Comparison of ENCODE assay signal across 8 mouse cellular contexts in the genomic region with DNA sequence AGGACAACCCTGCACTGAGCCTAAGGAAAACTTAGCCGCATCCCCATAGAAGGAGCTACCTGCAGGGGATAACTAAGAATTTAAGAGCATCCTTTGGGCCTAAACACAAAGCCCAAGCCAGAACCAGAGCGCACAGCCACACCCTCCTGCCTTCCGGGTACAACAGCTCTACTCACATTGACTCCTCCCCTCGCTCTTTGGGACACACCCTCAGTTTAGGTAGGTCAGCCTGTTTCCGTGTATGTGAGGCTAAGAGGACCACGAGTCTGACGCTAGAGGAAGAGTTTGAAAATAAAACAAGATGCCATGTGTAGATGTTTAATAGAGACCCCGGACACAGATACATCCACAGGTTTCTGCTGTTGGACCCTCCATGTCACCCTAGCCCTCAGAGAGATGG. TPM values are rescaled to one million over a fixed set of nuclear protein-coding genes. Genes with fewer than 3 reads are reported as not detected.
DNase-seq lines count a peak whose midpoint lies in the region; ATAC-seq and TF ChIP-seq lines count a peak whose summit lies in the region.

No protein-coding gene starts in this region.

- TF ChIP-seq CTCF in kidney, adult 2 months (conservative IDR thresholded peaks at IDR 0.05; ENCODE audit: insufficient read depth, insufficient read length, low read depth, low read length), result no peak

- DNase-seq in kidney, adult 11 months, result peak; percentile 64
- DNase-seq in kidney, postnatal 10 days, result no peak
- peak; percentile 68 for DNase-seq in kidney, adult 2 months
- peak; percentile 54 for DNase-seq in lung, postnatal 14 days
- peak; percentile 80 to 84 for DNase-seq in spleen, postnatal 36 days (ENCODE audit: low spot score in 2 of 2)
- no peak for DNase-seq in layer of hippocampus, postnatal 14 days (ENCODE audit: low spot score in 2 of 2)
- DNase-seq in layer of hippocampus, postnatal 25 days (ENCODE audit: extremely low spot score in 1 of 2, low spot score in 1 of 2), result no peak

- peak overlapping the region; percentile 93 for H3K4me2 ChIP-seq in embryonic facial prominence, embryonic 13.5 days

- 0 out of 2 replicates have a peak overlapping the region, but pooled peaks have one; percentile 23 for H3K27ac ChIP-seq in embryonic facial prominence, embryonic 13.5 days
- H3K27ac ChIP-seq in kidney, adult 2 months (ENCODE audit: insufficient read depth, low read depth, low read length), result peak overlapping the region; percentile 93

- peak overlapping the region; percentile 69 for H3K9ac ChIP-seq in embryonic facial prominence, embryonic 13.5 days

- no peaks in the 10 kb centered on the region for H3K36me3 ChIP-seq in embryonic facial prominence, embryonic 13.5 days
- no peaks in the 10 kb centered on the region for H3K36me3 ChIP-seq in kidney, adult 2 months (ENCODE audit: control insufficient read depth, insufficient read depth, low read length)

- no peaks in the 10 kb centered on the region for H3K9me3 ChIP-seq in embryonic facial prominence, embryonic 13.5 days

- H3K27me3 ChIP-seq in embryonic facial prominence, embryonic 13.5 days, result peaks cover 10% of the 10 kb centered on the region
- H3K27me3 ChIP-seq in kidney, adult 2 months (replicated peaks; ENCODE audit: control insufficient read depth, insufficient read depth, low read length), result no peaks in the 10 kb centered on the region

- no peak for ATAC-seq in embryonic facial prominence, embryonic 13.5 days (ENCODE audit: insufficient number of reproducible peaks, insufficient read depth, low FRiP score, low TSS enrichment, low read depth)

- 28% methylated on average over 8 of the region's 8 CpGs for WGBS in embryonic facial prominence, embryonic 13.5 days
- 41% methylated on average over 8 of the region's 8 CpGs for WGBS in kidney, adult 2 months

- peak overlapping the region; percentile 55 for H3K4me3 ChIP-seq in embryonic facial prominence, embryonic 13.5 days
- peak overlapping the region; percentile 76 for H3K4me3 ChIP-seq in kidney, adult 2 months (ENCODE audit: insufficient read depth, low read depth, low read length)

- TF ChIP-seq POLR2A in kidney, adult 2 months (IDR thresholded peaks at IDR 0.05; ENCODE audit: low read depth, low read length), result no peak

- peaks cover 14% of the 10 kb centered on the region for H3K4me1 ChIP-seq in embryonic facial prominence, embryonic 13.5 days
- peaks cover 5% of the 10 kb centered on the region; the same call in 1 of the 2 replicates for H3K4me1 ChIP-seq in kidney, adult 2 months (ENCODE audit: control insufficient read depth, insufficient read depth, low read length)

RNA-seq across cellular contexts. Expression of a gene that starts 1.0 kb away (rescaled TPM):
- polyA plus RNA-seq in embryonic facial prominence, embryonic 13.5 days (2015; fragmentation: Nextera tagmentation; extraction: Ambion mirVana), result 7.6 and 10.7 TPM in 2 replicates
- polyA plus RNA-seq in kidney, adult 2 months (2012; rRNA removed), result 24.3 and 25.7 TPM in 2 replicates
- total RNA-seq in layer of hippocampus, postnatal 14 days (2021), result 1 to 10 TPM; 2.0 to 3.1 TPM
- total RNA-seq in layer of hippocampus, postnatal 25 days (2021), result 1 to 10 TPM; 2.1 to 3.1 TPM

RNA-seq across cellular contexts. Expression of a gene that starts 7.1 kb away (rescaled TPM):
- 9.3 and 12.4 TPM in 2 replicates for polyA plus RNA-seq in embryonic facial prominence, embryonic 13.5 days (2015; fragmentation: Nextera tagmentation; extraction: Ambion mirVana)
- polyA plus RNA-seq in kidney, adult 2 months (2012; rRNA removed), result 49.7 and 69.1 TPM in 2 replicates
- 1 to 10 TPM; 3.3 to 3.4 TPM for total RNA-seq in layer of hippocampus, postnatal 14 days (2021)
- 1 to 10 TPM; 2.6 to 2.8 TPM for total RNA-seq in layer of hippocampus, postnatal 25 days (2021)

RNA-seq across cellular contexts. Expression of a gene that starts 49.4 kb away (rescaled TPM):
- 11.4 and 12.1 TPM in 2 replicates for polyA plus RNA-seq in embryonic facial prominence, embryonic 13.5 days (2015; fragmentation: Nextera tagmentation; extraction: Ambion mirVana)
- 35.0 and 42.1 TPM in 2 replicates for polyA plus RNA-seq in kidney, adult 2 months (2012; rRNA removed)
- total RNA-seq in layer of hippocampus, postnatal 14 days (2021), result 10 to 100 TPM; 16.1 to 18.5 TPM
- 10 to 100 TPM; 16.5 to 18.2 TPM for total RNA-seq in layer of hippocampus, postnatal 25 days (2021)

RNA-seq across cellular contexts. Expression of a gene that starts 51.7 kb away (rescaled TPM):
- 1.2 and 1.5 TPM in 2 replicates for polyA plus RNA-seq in embryonic facial prominence, embryonic 13.5 days (2015; fragmentation: Nextera tagmentation; extraction: Ambion mirVana)
- polyA plus RNA-seq in kidney, adult 2 months (2012; rRNA removed), result 6.1 and 7.4 TPM in 2 replicates
- total RNA-seq in layer of hippocampus, postnatal 14 days (2021), result 1 to 10 TPM; 2.6 to 2.9 TPM
- total RNA-seq in layer of hippocampus, postnatal 25 days (2021), result 1 to 10 TPM; 2.1 to 2.3 TPM

RNA-seq across cellular contexts. Expression of a gene that starts 57.0 kb away (rescaled TPM):
- 0.77 and 1.3 TPM in 2 replicates for polyA plus RNA-seq in embryonic facial prominence, embryonic 13.5 days (2015; fragmentation: Nextera tagmentation; extraction: Ambion mirVana)
- polyA plus RNA-seq in kidney, adult 2 months (2012; rRNA removed), result 0.23 and 0.45 TPM in 2 replicates
- 10 to 100 TPM; 81.4 to 94.1 TPM for total RNA-seq in layer of hippocampus, postnatal 14 days (2021)
- 100 to 1,000 TPM in 1 of 2 experiments, 10 to 100 TPM in 1; 97.3 to 116 TPM for total RNA-seq in layer of hippocampus, postnatal 25 days (2021)

Comparison
In these comparisons a context has a peak if more than half of its experiments do, and no peak if none do; other contexts are left out.
1. DNase-seq: peak in kidney, adult 11 months (single experiment), kidney, adult 2 months (single experiment), lung, postnatal 14 days (single experiment) and spleen, postnatal 36 days (2 of 2); none in kidney, postnatal 10 days (single experiment), layer of hippocampus, postnatal 14 days (0 of 2) and layer of hippocampus, postnatal 25 days (0 of 2).